Mouse (Mus musculus) layer of hippocampus, adult 6 months (tissue): Measurements from ENCODE around the gene Rab4b. TPM values are rescaled to one million over a fixed set of nuclear protein-coding genes. Genes with fewer than 3 reads are reported as not detected.

Source experiments
- long read RNA-seq, 2 experiments: library from polyadenylated mRNA; unstranded; transcript quantifications; one replicate each; pipeline ENCODE4 v2.0.0; 2019 to 2020
- microRNA-seq: library from miRNA; unstranded; fragments of <30 nt; microRNA quantifications from one replicate; pipeline ENCODE4 v1.2.0, GENCODE M21; 2020
- polyA plus RNA-seq: library from polyadenylated mRNA; unstranded; fragments of <200 nt; fragmentation: Nextera tagmentation; gene quantifications from 2 replicates; pipeline ENCODE4 v1.2.3, GENCODE M21; 2021

Gene Rab4b
- 104 and 105 TPM in 2 replicates for polyA plus RNA-seq
- long read RNA-seq, experiment 1, transcript Rab4b-201 (8 exons, 1,192 nt), result major isoform, 89 of 97 reads
- long read RNA-seq, experiment 1, partial matches to known transcripts, result 3 of 97 reads
- long read RNA-seq, experiment 1, other reads (novel, unspliced or antisense), result 5 of 97 reads
- long read RNA-seq, experiment 2, transcript Rab4b-201 (8 exons, 1,192 nt), result major isoform, 194 of 207 reads
- long read RNA-seq, experiment 2, partial matches to known transcripts, result 2 of 207 reads
- long read RNA-seq, experiment 2, other reads (novel, unspliced or antisense), result 6 of 207 reads

GRCm38 (mm10) chr7:27178324-27179216, at the start of gene Rab4b:
Gene Rab4b (minus strand): TSS chr7:27178896.

GRCm38 (mm10) chr7:27228281-27228821, 49.7 kb upstream of the Rab4b start, which contains the start of gene Itpkc:
Gene Itpkc (minus strand): TSS chr7:27228661.

GRCm38 (mm10) chr7:27195681-27196611, 17.2 kb upstream of the Rab4b start, which contains the start of the genes BC024978 and Snrpa:
Gene BC024978 (plus strand): TSS chr7:27195781.
Gene Snrpa (minus strand): TSS chr7:27196271.

GRCm38 (mm10) chr7:27180837-27181695, 2.4 kb upstream of the Rab4b start, which contains the start of the genes Gm21983 and Mia:
Gene Gm21983 (minus strand): TSS chr7:27181086.
Gene Mia (minus strand): TSS chr7:27181157.

GRCm38 (mm10) chr7:27166614-27167474, 11.9 kb downstream of the Rab4b start, which contains the start of gene Egln2:
Gene Egln2 (minus strand): TSS chr7:27166802.

GRCm38 (mm10) chr7:27153205-27153764, 25.4 kb downstream of the Rab4b start, which contains the start of gene Cyp2t4:
Gene Cyp2t4 (plus strand): TSS chr7:27153714.

GRCm38 (mm10) chr7:27119676-27120075, 59.0 kb downstream of the Rab4b start, which contains the start of gene Cyp2f2:
Gene Cyp2f2 (plus strand): TSS chr7:27119909.

Small RNA genes lying within 50 kb of the gene (microRNA-seq; reads per million reads assigned to microRNA genes)
- gene Mir1191, result not detected
- 0.64 reads per million for gene Mir3101

Other genes with a start within 250 kb of the Rab4b start
- not detected in 2 replicates for gene Cyp2a22, start 239.5 kb downstream of the Rab4b start, polyA plus RNA-seq
- gene Cyp2a12, start 149.8 kb downstream of the Rab4b start, polyA plus RNA-seq, result not detected in 2 replicates
- 0.30 TPM in 1 of 2 replicates, not detected in the other for gene Cyp2f2, start 59.0 kb downstream of the Rab4b start, polyA plus RNA-seq
- gene Cyp2t4, start 25.2 kb downstream of the Rab4b start, polyA plus RNA-seq, result 0.08 TPM in 1 of 2 replicates, not detected in the other
- gene Egln2, start 12.1 kb downstream of the Rab4b start, polyA plus RNA-seq, result 70.9 and 81.1 TPM in 2 replicates
- not detected in 2 replicates for gene Gm21983, start 2.2 kb upstream of the Rab4b start, polyA plus RNA-seq
- 24.4 and 64.8 TPM in 2 replicates for gene Mia, start 2.3 kb upstream of the Rab4b start, polyA plus RNA-seq
- gene BC024978, start 16.9 kb upstream of the Rab4b start, polyA plus RNA-seq, result 6.3 and 7.3 TPM in 2 replicates
- gene Snrpa, start 17.4 kb upstream of the Rab4b start, polyA plus RNA-seq, result 157 and 164 TPM in 2 replicates
- gene Itpkc, start 49.8 kb upstream of the Rab4b start, polyA plus RNA-seq, result 0.89 and 0.93 TPM in 2 replicates
- gene Coq8b, start 54.1 kb upstream of the Rab4b start, polyA plus RNA-seq, result 11.0 and 11.7 TPM in 2 replicates
- 8.9 and 9.6 TPM in 2 replicates for gene Numbl, start 79.5 kb upstream of the Rab4b start, polyA plus RNA-seq
- gene Ltbp4, start 158.8 kb upstream of the Rab4b start, polyA plus RNA-seq, result 13.3 and 18.2 TPM in 2 replicates
- 2.9 and 3.8 TPM in 2 replicates for gene Shkbp1, start 177.1 kb upstream of the Rab4b start, polyA plus RNA-seq
- not detected in 2 replicates for gene Gm20479, start 178.5 kb upstream of the Rab4b start, polyA plus RNA-seq